In genomic region chr7:107593904-107594303, GRCm38 (mm10) we compare ENCODE assay signal across 9 mouse cellular contexts. TPM values are rescaled to one million over a fixed set of nuclear protein-coding genes. Genes with fewer than 3 reads are reported as not detected.
DNase-seq lines count a peak whose midpoint lies in the region; ATAC-seq lines count a peak whose summit lies in the region.
"Had no signal": no experiment of that assay in that cellular context is flagged by ENCODE, and none has a peak within 500 bp of the region (broad histone marks: within the 10 kb centered on the region; RNA-seq: fewer than 3 reads in every experiment).

No protein-coding gene starts in this region.

- peak; percentile 49 for DNase-seq in gastrocnemius, adult 18-20 months (ENCODE audit: low spot score)
- no peak for DNase-seq in gastrocnemius, postnatal 25 days
- peak; percentile 36 for DNase-seq in c-Kit-positive CD71-negative TER-119-negative erythroid progenitor cells, embryonic 14.5 days (ENCODE audit: low read depth)
- DNase-seq in hindbrain, embryonic 14.5 days (ENCODE audit: low spot score), result no peak
- peak; percentile 25 to 35 for DNase-seq in lung, postnatal 4 days
- DNase-seq in adrenal gland, postnatal 25 days, result no peak
- DNase-seq in adrenal gland, adult 18-20 months (ENCODE audit: low spot score in 2 of 2), result no peak

- H3K9me3 ChIP-seq in hindbrain, embryonic 14.5 days (ENCODE audit: control insufficient read depth, low read length), result no peaks in the 10 kb centered on the region
- no peaks in the 10 kb centered on the region for H3K9me3 ChIP-seq in stomach, embryonic 14.5 days (ENCODE audit: control insufficient read depth, low read depth, low read length)

- peak overlapping the region; percentile 88 for H3K4me2 ChIP-seq in hindbrain, embryonic 14.5 days (replicated peaks)
- H3K4me2 ChIP-seq in stomach, embryonic 14.5 days (replicated peaks; ENCODE audit: low read depth, low read length), result peak overlapping the region; percentile 85

- H3K27ac ChIP-seq in hindbrain, embryonic 14.5 days, result no peak overlapping the region
- no peak overlapping the region for H3K27ac ChIP-seq in stomach, embryonic 14.5 days (ENCODE audit: low read length)

- H3K9ac ChIP-seq in hindbrain, embryonic 14.5 days, result no peak overlapping the region
- no peak overlapping the region for H3K9ac ChIP-seq in stomach, embryonic 14.5 days (replicated peaks; ENCODE audit: low read depth, low read length)

- no peak for ATAC-seq in hindbrain, embryonic 14.5 days (ENCODE audit: low FRiP score)
- no peak for ATAC-seq in stomach, embryonic 14.5 days (ENCODE audit: insufficient number of reproducible peaks, insufficient read depth, low FRiP score, low read depth)

- WGBS in hindbrain, embryonic 14.5 days, result 36% methylated on average over 7 of the region's 7 CpGs
- WGBS in stomach, embryonic 14.5 days, result 36% methylated on average over 7 of the region's 7 CpGs

- 0 out of 2 replicates have a peak, but pooled peaks cover 6% of the 10 kb centered on the region for H3K27me3 ChIP-seq in hindbrain, embryonic 14.5 days (ENCODE audit: control insufficient read depth, insufficient read depth, low read length)
- H3K27me3 ChIP-seq in stomach, embryonic 14.5 days (ENCODE audit: control insufficient read depth, insufficient read depth, low read length), result no peaks in the 10 kb centered on the region

- peaks cover 9% of the 10 kb centered on the region; the same call in 1 of the 2 replicates for H3K4me1 ChIP-seq in hindbrain, embryonic 14.5 days (replicated peaks; ENCODE audit: control insufficient read depth, insufficient read depth, low read length)
- H3K4me1 ChIP-seq in stomach, embryonic 14.5 days (ENCODE audit: control insufficient read depth, insufficient read depth, low read length), result no peaks in the 10 kb centered on the region

- H3K36me3 ChIP-seq in hindbrain, embryonic 14.5 days (replicated peaks; ENCODE audit: control insufficient read depth, insufficient read depth), result no peaks in the 10 kb centered on the region
- no peaks in the 10 kb centered on the region for H3K36me3 ChIP-seq in stomach, embryonic 14.5 days (ENCODE audit: control insufficient read depth, insufficient read depth, low read length)

- peak overlapping the region; percentile 40; the same call in 1 of the 2 replicates for H3K4me3 ChIP-seq in hindbrain, embryonic 14.5 days (replicated peaks; ENCODE audit: low read length)
- no peak overlapping the region for H3K4me3 ChIP-seq in stomach, embryonic 14.5 days (ENCODE audit: low read depth, low read length)

RNA-seq across cellular contexts. Expression of gene Ppfibp2, which starts 1.1 kb away (rescaled TPM):
- total RNA-seq in gastrocnemius, adult 18-20 months (2021), result 10 to 100 TPM; 13.9 to 15.6 TPM
- 10 to 100 TPM in 1 of 2 experiments, 1 to 10 TPM in 1; 8.0 to 15.2 TPM for total RNA-seq in gastrocnemius, postnatal 25 days (2021)
- 3.1 and 3.9 TPM in 2 replicates for polyA plus RNA-seq in hindbrain, embryonic 14.5 days (2014; fragmentation: Nextera tagmentation; extraction: Ambion mirVana)
- 12.1 and 13.9 TPM in 2 replicates for polyA plus RNA-seq in stomach, embryonic 14.5 days (2014; fragmentation: Nextera tagmentation; extraction: Ambion mirVana)
- 3.9 and 7.2 TPM in 2 replicates for total RNA-seq in adrenal gland, postnatal 25 days (2021)
- total RNA-seq in adrenal gland, adult 18-20 months (2021), result 1 to 10 TPM; 4.0 TPM

RNA-seq across cellular contexts. Expression of gene Olfml1, which starts 26.7 kb away (rescaled TPM):
- 1 to 10 TPM; 1.5 to 1.7 TPM for total RNA-seq in gastrocnemius, adult 18-20 months (2021)
- 1 to 10 TPM; 2.0 to 4.7 TPM for total RNA-seq in gastrocnemius, postnatal 25 days (2021)
- 5.0 and 5.2 TPM in 2 replicates for polyA plus RNA-seq in hindbrain, embryonic 14.5 days (2014; fragmentation: Nextera tagmentation; extraction: Ambion mirVana)
- polyA plus RNA-seq in stomach, embryonic 14.5 days (2014; fragmentation: Nextera tagmentation; extraction: Ambion mirVana), result 22.6 and 24.3 TPM in 2 replicates
- 3.7 and 4.9 TPM in 2 replicates for total RNA-seq in adrenal gland, postnatal 25 days (2021)
- total RNA-seq in adrenal gland, adult 18-20 months (2021), result 10 to 100 TPM in 1 of 2 experiments, 1 to 10 TPM in 1; 6.9 to 10.5 TPM

RNA-seq across cellular contexts. Expression of gene 5330417H12Rik, which starts 31.1 kb away (rescaled TPM):
- total RNA-seq in gastrocnemius, adult 18-20 months (2021), result not detected
- total RNA-seq in gastrocnemius, postnatal 25 days (2021), result not detected
- not detected in 2 replicates for polyA plus RNA-seq in hindbrain, embryonic 14.5 days (2014; fragmentation: Nextera tagmentation; extraction: Ambion mirVana)
- not detected in 2 replicates for polyA plus RNA-seq in stomach, embryonic 14.5 days (2014; fragmentation: Nextera tagmentation; extraction: Ambion mirVana)
- total RNA-seq in adrenal gland, postnatal 25 days (2021), result not detected in 2 replicates
- not detected for total RNA-seq in adrenal gland, adult 18-20 months (2021)
- total RNA-seq: gastrocnemius, adult 8-10 months had no signal

Comparison
In these comparisons a context has a peak if more than half of its experiments do, and no peak if none do; other contexts are left out.
1. DNase-seq: peak in gastrocnemius, adult 18-20 months (single experiment), c-Kit-positive CD71-negative TER-119-negative erythroid progenitor cells, embryonic 14.5 days (single experiment) and lung, postnatal 4 days (2 of 2); none in gastrocnemius, postnatal 25 days (single experiment), hindbrain, embryonic 14.5 days (single experiment), adrenal gland, postnatal 25 days (single experiment) and adrenal gland, adult 18-20 months (0 of 2).